Mouse (Mus musculus) forebrain, embryonic 12.5 days (tissue): ENCODE measurements around the gene Hes6. TPM values are rescaled to one million over a fixed set of nuclear protein-coding genes. Genes with fewer than 3 reads are reported as not detected.

Experiments used
- ATAC-seq: fragments of 200-750 bp; cut with Nextera tagmentation; 2 replicates; pipeline ENCODE4 v1.8.0; 2017; ENCODE audit warnings: moderate TSS enrichment; ENCODE audit not compliant: low FRiP score
- H3K27ac ChIP-seq: fragments of 300-500 bp; sonication (generic); 2 replicates; pipeline ENCODE4 v1.5.1; 2016; ENCODE audit warnings: mild to moderate bottlenecking
- H3K27me3 ChIP-seq: fragments of 300-500 bp; sonication (generic); 2 replicates; pipeline ENCODE4 v1.6.1; 2016; ENCODE audit warnings: mild to moderate bottlenecking
- H3K36me3 ChIP-seq: fragments of 300-500 bp; sonication (generic); replicated peaks from 2 replicates; pipeline ENCODE4 v1.6.1; 2016; ENCODE audit warnings: mild to moderate bottlenecking
- H3K4me1 ChIP-seq: fragments of 300-500 bp; sonication (generic); 2 replicates; pipeline ENCODE4 v1.6.1; 2016
- H3K4me2 ChIP-seq: fragments of 300-500 bp; sonication (generic); 2 replicates; pipeline ENCODE4 v1.6.1; 2016; ENCODE audit warnings: mild to moderate bottlenecking, moderate library complexity
- H3K4me3 ChIP-seq: fragments of 300-500 bp; sonication (generic); replicated peaks from 2 replicates; pipeline ENCODE4 v1.5.1; 2016; ENCODE audit warnings: mild to moderate bottlenecking
- H3K9ac ChIP-seq: fragments of 300-500 bp; sonication (generic); 2 replicates; pipeline ENCODE4 v1.6.1; 2016; ENCODE audit warnings: mild to moderate bottlenecking
- H3K9me3 ChIP-seq: fragments of 300-500 bp; sonication (generic); 2 replicates; pipeline ENCODE4 v1.6.1; 2016
- WGBS: fragments of 180-500 bp; shearing (Covaris S2); methylation state at CpG from one replicate; pipeline ENCODE4 v1.1.7; 2016; 5-methylcytosine and 5-hydroxymethylcytosine counted together
- polyA plus RNA-seq: library from polyadenylated mRNA; unstranded; fragments of >200 nt; fragmentation: Nextera tagmentation; extraction: Ambion mirVana; gene quantifications from 2 replicates; pipeline ENCODE4 v1.2.1, GENCODE M21; 2016

The Hes6 gene
- polyA plus RNA-seq, 1 experiment from 2014 or later, result 297 TPM

- Histone ChIP-seq H3K4me2 (peak overlapping the region; percentile 69), H3K9me3 (no peaks in the 10 kb centered on the region), H3K4me1 (peaks cover 55% of the 10 kb centered on the region), H3K4me3 (no peak overlapping the region), H3K27ac (peak overlapping the region; percentile 95), H3K9ac (peak overlapping the region; percentile 56), H3K27me3 (no peaks in the 10 kb centered on the region), H3K36me3 (peaks cover 7% of the 10 kb centered on the region; the same call in 1 of the 2 replicates)
- WGBS, result 43% methylated on average over 4 of the region's 4 CpGs
- no peak for ATAC-seq
Measured at GRCm38 (mm10) chr1:91414903-91415302, 1.1 kb upstream of the Hes6 start.

GRCm38 (mm10) chr1:91413536-91413897, 321 bp downstream of the Hes6 start:
- Histone ChIP-seq H3K36me3 (peaks cover 7% of the 10 kb centered on the region; the same call in 1 of the 2 replicates), H3K27ac (peak overlapping the region; percentile 95), H3K4me3 (peak overlapping the region; percentile 79), H3K9me3 (no peaks in the 10 kb centered on the region), H3K4me1 (peaks cover 55% of the 10 kb centered on the region), H3K4me2 (peak overlapping the region; percentile 69), H3K9ac (peak overlapping the region; percentile 56), H3K27me3 (no peaks in the 10 kb centered on the region)
- under 1% methylated on average over 14 of the region's 14 CpGs for WGBS
- ATAC-seq, result no peak

GRCm38 (mm10) chr1:91413030-91413506, 770 bp downstream of the Hes6 start:
- H3K9ac ChIP-seq, result peak overlapping the region; percentile 76
- WGBS, result 0% methylated on average over 34 of the region's 34 CpGs
- H3K36me3 ChIP-seq, result peaks cover 4% of the 10 kb centered on the region; the same call in 1 of the 2 replicates
- peak overlapping the region; percentile 69 for H3K4me2 ChIP-seq
- no peaks in the 10 kb centered on the region for H3K9me3 ChIP-seq
- no peaks in the 10 kb centered on the region for H3K27me3 ChIP-seq
- H3K4me1 ChIP-seq, result peaks cover 55% of the 10 kb centered on the region
- ATAC-seq, result peak; percentile 94
- peak overlapping the region; percentile 79 for H3K4me3 ChIP-seq
- peak overlapping the region; percentile 95 for H3K27ac ChIP-seq

- Histone ChIP-seq H3K9ac (peak overlapping the region; percentile 76), H3K27ac (peak overlapping the region; percentile 95), H3K4me2 (peak overlapping the region; percentile 69), H3K27me3 (no peaks in the 10 kb centered on the region), H3K4me1 (peaks cover 55% of the 10 kb centered on the region), H3K9me3 (no peaks in the 10 kb centered on the region), H3K4me3 (peak overlapping the region; percentile 79), H3K36me3 (peaks cover 3% of the 10 kb centered on the region; the same call in 1 of the 2 replicates)
- ATAC-seq, result 0 out of 2 replicates have a peak, but pooled peaks have one; percentile 4
- 3% methylated on average over 62 of the region's 65 CpGs for WGBS
Measured at GRCm38 (mm10) chr1:91412286-91413029, 1.4 kb downstream of the Hes6 start.

GRCm38 (mm10) chr1:91411631-91412285, 2.1 kb downstream of the Hes6 start:
- ATAC-seq, result no peak
- Histone ChIP-seq H3K27ac (0 out of 2 replicates have a peak overlapping the region, but pooled peaks have one; percentile 36), H3K36me3 (peaks cover 3% of the 10 kb centered on the region; the same call in 1 of the 2 replicates), H3K4me3 (peak overlapping the region; percentile 79), H3K4me2 (peak overlapping the region; percentile 69), H3K9me3 (no peaks in the 10 kb centered on the region), H3K4me1 (peaks cover 53% of the 10 kb centered on the region), H3K27me3 (no peaks in the 10 kb centered on the region), H3K9ac (peak overlapping the region; percentile 76)
- 53% methylated on average over 8 of the region's 8 CpGs for WGBS

- no peak overlapping the region for H3K4me3 ChIP-seq
- H3K27ac ChIP-seq, result no peak overlapping the region
- H3K9ac ChIP-seq, result no peak overlapping the region
- H3K36me3 ChIP-seq, result peaks cover 3% of the 10 kb centered on the region; the same call in 1 of the 2 replicates
- H3K4me2 ChIP-seq, result no peak overlapping the region
- H3K27me3 ChIP-seq, result peaks cover 8% of the 10 kb centered on the region; the same call in 1 of the 2 replicates
- H3K9me3 ChIP-seq, result no peaks in the 10 kb centered on the region
- WGBS, result 90% methylated on average over 4 of the region's 4 CpGs
- no peak for ATAC-seq
- peaks cover 20% of the 10 kb centered on the region for H3K4me1 ChIP-seq
Measured at GRCm38 (mm10) chr1:91407819-91408218, 6.0 kb downstream of the Hes6 start.

- Histone ChIP-seq H3K9me3 (no peaks in the 10 kb centered on the region), H3K9ac (no peak overlapping the region), H3K36me3 (no peaks in the 10 kb centered on the region), H3K27me3 (peaks cover 13% of the 10 kb centered on the region), H3K4me1 (peaks cover 1% of the 10 kb centered on the region; the same call in 1 of the 2 replicates), H3K4me2 (no peak overlapping the region), H3K27ac (no peak overlapping the region), H3K4me3 (no peak overlapping the region)
- 63% methylated on average over 23 of the region's 23 CpGs for WGBS
- no peak for ATAC-seq
Measured at GRCm38 (mm10) chr1:91405406-91406169, 8.2 kb downstream of the Hes6 start.

GRCm38 (mm10) chr1:91404976-91405375, 8.9 kb downstream of the Hes6 start:
- 42% methylated on average over 1 of the region's 1 CpGs for WGBS
- H3K9me3 ChIP-seq, result no peaks in the 10 kb centered on the region
- no peak overlapping the region for H3K9ac ChIP-seq
- no peak for ATAC-seq
- H3K27me3 ChIP-seq, result peaks cover 13% of the 10 kb centered on the region
- H3K36me3 ChIP-seq, result no peaks in the 10 kb centered on the region
- no peak overlapping the region for H3K4me3 ChIP-seq
- H3K27ac ChIP-seq, result no peak overlapping the region
- no peaks in the 10 kb centered on the region for H3K4me1 ChIP-seq
- no peak overlapping the region for H3K4me2 ChIP-seq

- peak within 1 kb of the TSS; percentile 87 for H3K27ac ChIP-seq
- H3K4me3 ChIP-seq, result peak within 1 kb of the TSS; percentile 88
- under 1% methylated on average over 71 of the region's 91 CpGs for WGBS
- H3K4me1 ChIP-seq, result peaks cover 31% of the 10 kb centered on the region
- peak within 1 kb of the TSS; percentile 96 for H3K9ac ChIP-seq
- peaks cover 14% of the 10 kb centered on the region for H3K36me3 ChIP-seq
- H3K27me3 ChIP-seq, result peaks cover 5% of the 10 kb centered on the region; the same call in 1 of the 2 replicates
- peak; percentile 97 for ATAC-seq
- no peaks in the 10 kb centered on the region for H3K9me3 ChIP-seq
- H3K4me2 ChIP-seq, result peak within 1 kb of the TSS; percentile 78
Measured at GRCm38 (mm10) chr1:91398260-91399062, 15.4 kb downstream of the Hes6 start, which contains the start of gene Ilkap. Gene Ilkap, minus strand, starts transcription at chr1:91398815.

GRCm38 (mm10) chr1:91397927-91398259, 15.9 kb downstream of the Hes6 start:
- H3K36me3 ChIP-seq, result peaks cover 19% of the 10 kb centered on the region
- peaks cover 31% of the 10 kb centered on the region for H3K4me1 ChIP-seq
- peaks cover 5% of the 10 kb centered on the region; the same call in 1 of the 2 replicates for H3K27me3 ChIP-seq
- no peak for ATAC-seq
- WGBS, result under 1% methylated on average over 12 of the region's 12 CpGs
- H3K4me3 ChIP-seq, result peak overlapping the region; percentile 88
- H3K9me3 ChIP-seq, result no peaks in the 10 kb centered on the region
- H3K9ac ChIP-seq, result peak overlapping the region; percentile 96
- peak overlapping the region; percentile 87 for H3K27ac ChIP-seq
- H3K4me2 ChIP-seq, result peak overlapping the region; percentile 78

- no peak overlapping the region for H3K9ac ChIP-seq
- H3K9me3 ChIP-seq, result no peaks in the 10 kb centered on the region
- H3K4me1 ChIP-seq, result peaks cover 8% of the 10 kb centered on the region; the same call in 1 of the 2 replicates
- 92% methylated on average over 5 of the region's 5 CpGs for WGBS
- ATAC-seq, result no peak
- H3K36me3 ChIP-seq, result peaks cover 83% of the 10 kb centered on the region
- no peak overlapping the region for H3K4me3 ChIP-seq
- no peaks in the 10 kb centered on the region for H3K27me3 ChIP-seq
- H3K4me2 ChIP-seq, result no peak overlapping the region
- no peak overlapping the region for H3K27ac ChIP-seq
Measured at GRCm38 (mm10) chr1:91390369-91390768, 23.5 kb downstream of the Hes6 start.
